Mouse (Mus musculus): ENCODE data around the gene AI481877. TPM values are rescaled to one million over a fixed set of nuclear protein-coding genes. Genes with fewer than 3 reads are reported as not detected.

AI481877 gene
- polyA plus RNA-seq, 1 experiment from 2014 or later, result not detected

GRCm38 (mm10) chr4:59164034-59164433 lies 25.3 kb upstream of the AI481877 start:
- 70% methylated on average over 2 of the region's 2 CpGs for whole genome bisulfite sequencing
- no peaks in the 10 kb centered on the region for H3K27me3 ChIP-seq (ENCODE audit: low read depth, poor library complexity, severe bottlenecking)
- no peak overlapping the region for H3K4me3 ChIP-seq
- peaks cover 4% of the 10 kb centered on the region; the same call in 1 of the 2 replicates for H3K4me1 ChIP-seq
- DNase-seq (ENCODE audit: low spot score), result no peak
- no peak overlapping the region for H3K27ac ChIP-seq
- H3K9me3 ChIP-seq (replicated peaks), result no peaks in the 10 kb centered on the region
- H3K36me3 ChIP-seq, result no peaks in the 10 kb centered on the region

- 77% methylated on average over 8 of the region's 8 CpGs for WGBS
- Histone ChIP-seq H3K4me3 (no peak overlapping the region), H3K27ac (no peak overlapping the region), H3K4me1 (peaks cover 4% of the 10 kb centered on the region; the same call in 1 of the 2 replicates), H3K9me3 (replicated peaks) (no peaks in the 10 kb centered on the region), H3K36me3 (no peaks in the 10 kb centered on the region), H3K27me3 (ENCODE audit: low read depth, poor library complexity, severe bottlenecking) (no peaks in the 10 kb centered on the region)
- no peak for DNase-seq (ENCODE audit: low spot score)
Measured at GRCm38 (mm10) chr4:59160959-59161670, 22.3 kb upstream of the AI481877 start.

GRCm38 (mm10) chr4:59160289-59160688 lies 21.5 kb upstream of the AI481877 start:
- Histone ChIP-seq H3K36me3 (no peaks in the 10 kb centered on the region), H3K4me1 (peaks cover 4% of the 10 kb centered on the region; the same call in 1 of the 2 replicates), H3K9me3 (replicated peaks) (no peaks in the 10 kb centered on the region), H3K27me3 (ENCODE audit: low read depth, poor library complexity, severe bottlenecking) (no peaks in the 10 kb centered on the region), H3K27ac (no peak overlapping the region), H3K4me3 (no peak overlapping the region)
- no peak for DNase-seq (ENCODE audit: low spot score)
- 93% methylated on average over 5 of the region's 5 CpGs for WGBS

GRCm38 (mm10) chr4:59157654-59158053 lies 18.9 kb upstream of the AI481877 start:
- no peaks in the 10 kb centered on the region for H3K27me3 ChIP-seq (ENCODE audit: low read depth, poor library complexity, severe bottlenecking)
- no peak overlapping the region for H3K27ac ChIP-seq
- no peak for DNase-seq (ENCODE audit: low spot score)
- H3K4me3 ChIP-seq, result no peak overlapping the region
- no peaks in the 10 kb centered on the region for H3K36me3 ChIP-seq
- H3K9me3 ChIP-seq (replicated peaks), result no peaks in the 10 kb centered on the region
- WGBS, result 85% methylated on average over 2 of the region's 2 CpGs
- H3K4me1 ChIP-seq, result no peaks in the 10 kb centered on the region

GRCm38 (mm10) chr4:59156897-59157592 lies 18.3 kb upstream of the AI481877 start:
- H3K9me3 ChIP-seq (replicated peaks), result no peaks in the 10 kb centered on the region
- no peak for DNase-seq (ENCODE audit: low spot score)
- H3K27me3 ChIP-seq (ENCODE audit: low read depth, poor library complexity, severe bottlenecking), result no peaks in the 10 kb centered on the region
- WGBS, result 73% methylated on average over 7 of the region's 7 CpGs
- H3K36me3 ChIP-seq, result no peaks in the 10 kb centered on the region
- no peak overlapping the region for H3K4me3 ChIP-seq
- H3K4me1 ChIP-seq, result no peaks in the 10 kb centered on the region
- no peak overlapping the region for H3K27ac ChIP-seq

GRCm38 (mm10) chr4:59151953-59152352 lies 13.2 kb upstream of the AI481877 start:
- Histone ChIP-seq H3K36me3 (no peaks in the 10 kb centered on the region), H3K4me1 (no peaks in the 10 kb centered on the region), H3K27ac (no peak overlapping the region), H3K27me3 (ENCODE audit: low read depth, poor library complexity, severe bottlenecking) (no peaks in the 10 kb centered on the region), H3K9me3 (replicated peaks) (no peaks in the 10 kb centered on the region), H3K4me3 (no peak overlapping the region)
- 66% methylated on average over 1 of the region's 1 CpGs for WGBS
- no peak for DNase-seq (ENCODE audit: low spot score)

- Histone ChIP-seq H3K27me3 (ENCODE audit: low read depth, poor library complexity, severe bottlenecking) (no peaks in the 10 kb centered on the region), H3K9me3 (replicated peaks) (no peaks in the 10 kb centered on the region), H3K27ac (no peak overlapping the region), H3K4me3 (no peak overlapping the region), H3K36me3 (no peaks in the 10 kb centered on the region), H3K4me1 (no peaks in the 10 kb centered on the region)
- 86% methylated on average over 5 of the region's 5 CpGs for WGBS
- no peak for DNase-seq (ENCODE audit: low spot score)
Measured at GRCm38 (mm10) chr4:59150907-59151306, 12.1 kb upstream of the AI481877 start.

GRCm38 (mm10) chr4:59149043-59149442 lies 10.3 kb upstream of the AI481877 start:
- Histone ChIP-seq H3K4me3 (no peak overlapping the region), H3K4me1 (no peaks in the 10 kb centered on the region), H3K9me3 (replicated peaks) (no peaks in the 10 kb centered on the region), H3K36me3 (no peaks in the 10 kb centered on the region), H3K27me3 (ENCODE audit: low read depth, poor library complexity, severe bottlenecking) (no peaks in the 10 kb centered on the region), H3K27ac (no peak overlapping the region)
- WGBS, result 92% methylated on average over 5 of the region's 5 CpGs
- no peak for DNase-seq (ENCODE audit: low spot score)

GRCm38 (mm10) chr4:59128935-59129334 lies 9.8 kb downstream of the AI481877 start:
- H3K4me1 ChIP-seq, result no peaks in the 10 kb centered on the region
- H3K27ac ChIP-seq, result no peak overlapping the region
- no peaks in the 10 kb centered on the region for H3K27me3 ChIP-seq (ENCODE audit: low read depth, poor library complexity, severe bottlenecking)
- no peaks in the 10 kb centered on the region for H3K36me3 ChIP-seq
- no peaks in the 10 kb centered on the region for H3K9me3 ChIP-seq (replicated peaks)
- DNase-seq (ENCODE audit: low spot score), result no peak
- 89% methylated on average over 4 of the region's 4 CpGs for WGBS
- H3K4me3 ChIP-seq, result no peak overlapping the region

- WGBS, result 88% methylated on average over 1 of the region's 1 CpGs
- Histone ChIP-seq H3K36me3 (no peaks in the 10 kb centered on the region), H3K4me1 (no peaks in the 10 kb centered on the region), H3K27me3 (ENCODE audit: low read depth, poor library complexity, severe bottlenecking) (no peaks in the 10 kb centered on the region), H3K4me3 (no peak overlapping the region), H3K9me3 (replicated peaks) (no peaks in the 10 kb centered on the region), H3K27ac (no peak overlapping the region)
- no peak for DNase-seq (ENCODE audit: low spot score)
Measured at GRCm38 (mm10) chr4:59125053-59125452, 13.7 kb downstream of the AI481877 start.

- Histone ChIP-seq H3K27me3 (ENCODE audit: low read depth, poor library complexity, severe bottlenecking) (no peaks in the 10 kb centered on the region), H3K36me3 (no peaks in the 10 kb centered on the region), H3K9me3 (replicated peaks) (no peaks in the 10 kb centered on the region), H3K4me1 (no peaks in the 10 kb centered on the region), H3K4me3 (no peak overlapping the region), H3K27ac (no peak overlapping the region)
- DNase-seq (ENCODE audit: low spot score), result no peak
Measured at GRCm38 (mm10) chr4:59123557-59123956, 15.2 kb downstream of the AI481877 start.

- Histone ChIP-seq H3K36me3 (no peaks in the 10 kb centered on the region), H3K27ac (no peak overlapping the region), H3K9me3 (replicated peaks) (no peaks in the 10 kb centered on the region), H3K27me3 (ENCODE audit: low read depth, poor library complexity, severe bottlenecking) (no peaks in the 10 kb centered on the region), H3K4me1 (no peaks in the 10 kb centered on the region), H3K4me3 (no peak overlapping the region)
- 95% methylated on average over 24 of the region's 24 CpGs for WGBS
- DNase-seq (ENCODE audit: low spot score), result no peak
Measured at GRCm38 (mm10) chr4:59117644-59118495, 20.9 kb downstream of the AI481877 start.

- no peak overlapping the region for H3K27ac ChIP-seq
- H3K36me3 ChIP-seq, result no peaks in the 10 kb centered on the region
- no peaks in the 10 kb centered on the region for H3K27me3 ChIP-seq (ENCODE audit: low read depth, poor library complexity, severe bottlenecking)
- no peaks in the 10 kb centered on the region for H3K4me1 ChIP-seq
- H3K9me3 ChIP-seq (replicated peaks), result no peaks in the 10 kb centered on the region
- DNase-seq (ENCODE audit: low spot score), result no peak
- WGBS, result 92% methylated on average over 4 of the region's 4 CpGs
- H3K4me3 ChIP-seq, result no peak overlapping the region
Measured at GRCm38 (mm10) chr4:59108721-59109120, 30.1 kb downstream of the AI481877 start.

Measured in limb, embryonic 10.5 days (tissue).